Mouse (Mus musculus) left cerebral cortex, adult 6 months (tissue): ENCODE data around the gene Ncapg. TPM values are rescaled to one million over a fixed set of nuclear protein-coding genes. Genes with fewer than 3 reads are reported as not detected.

ENCODE experiments used
- long read RNA-seq, 2 experiments: library from polyadenylated mRNA; unstranded; transcript quantifications; one replicate each; pipeline ENCODE4 v2.0.0; 2019 to 2020
- polyA plus RNA-seq: library from polyadenylated mRNA; unstranded; fragments of <200 nt; fragmentation: Nextera tagmentation; gene quantifications from 2 replicates; pipeline ENCODE4 v1.2.3, GENCODE M21; 2021

The Ncapg gene
- polyA plus RNA-seq = 0.16 and 0.44 TPM in 2 replicates
- long read RNA-seq, experiment 1, partial matches to known transcripts = 0 of 1 reads
- long read RNA-seq, experiment 1, other reads (novel, unspliced or antisense) = 1 of 1 reads
- long read RNA-seq, experiment 2, partial matches to known transcripts = 1 of 2 reads
- long read RNA-seq, experiment 2, other reads (novel, unspliced or antisense) = 1 of 2 reads

DNA sequence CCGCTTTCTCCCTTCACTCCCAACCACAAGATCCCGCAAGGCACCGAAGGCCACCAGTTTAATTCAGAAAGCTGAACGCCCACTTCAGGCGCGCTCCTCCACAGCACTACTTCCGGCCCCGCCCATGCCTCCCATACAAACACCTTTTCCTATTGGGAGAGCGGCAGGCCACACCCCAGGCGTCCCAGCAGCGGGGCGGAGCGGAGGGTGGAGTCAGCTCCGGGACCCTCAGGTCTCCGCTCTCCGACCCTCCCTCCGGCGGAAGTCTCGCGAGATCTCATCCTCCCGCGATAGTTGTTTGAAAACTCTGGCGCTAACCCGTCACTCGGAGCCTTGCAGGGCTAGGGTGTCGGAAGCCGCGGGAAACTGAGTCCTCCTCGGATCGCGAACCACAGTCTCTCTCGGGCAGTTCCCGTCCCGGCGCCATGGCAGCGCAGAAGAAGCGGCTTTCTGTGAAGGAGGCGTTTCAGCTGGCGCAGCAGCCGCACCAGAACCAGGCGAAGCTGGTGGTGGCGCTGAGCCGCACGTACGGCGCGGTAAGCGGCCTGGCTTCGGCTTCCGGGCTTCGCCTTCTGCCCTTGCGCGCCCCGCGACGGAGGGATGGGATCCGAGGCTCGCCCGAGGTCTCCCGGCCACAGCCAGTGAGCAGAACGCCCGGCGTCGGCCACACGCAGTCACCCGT lies at the start of gene Ncapg:
Gene Ncapg, plus strand, starts transcription at position 322 of the 682 bp plus-strand sequence.

DNA sequence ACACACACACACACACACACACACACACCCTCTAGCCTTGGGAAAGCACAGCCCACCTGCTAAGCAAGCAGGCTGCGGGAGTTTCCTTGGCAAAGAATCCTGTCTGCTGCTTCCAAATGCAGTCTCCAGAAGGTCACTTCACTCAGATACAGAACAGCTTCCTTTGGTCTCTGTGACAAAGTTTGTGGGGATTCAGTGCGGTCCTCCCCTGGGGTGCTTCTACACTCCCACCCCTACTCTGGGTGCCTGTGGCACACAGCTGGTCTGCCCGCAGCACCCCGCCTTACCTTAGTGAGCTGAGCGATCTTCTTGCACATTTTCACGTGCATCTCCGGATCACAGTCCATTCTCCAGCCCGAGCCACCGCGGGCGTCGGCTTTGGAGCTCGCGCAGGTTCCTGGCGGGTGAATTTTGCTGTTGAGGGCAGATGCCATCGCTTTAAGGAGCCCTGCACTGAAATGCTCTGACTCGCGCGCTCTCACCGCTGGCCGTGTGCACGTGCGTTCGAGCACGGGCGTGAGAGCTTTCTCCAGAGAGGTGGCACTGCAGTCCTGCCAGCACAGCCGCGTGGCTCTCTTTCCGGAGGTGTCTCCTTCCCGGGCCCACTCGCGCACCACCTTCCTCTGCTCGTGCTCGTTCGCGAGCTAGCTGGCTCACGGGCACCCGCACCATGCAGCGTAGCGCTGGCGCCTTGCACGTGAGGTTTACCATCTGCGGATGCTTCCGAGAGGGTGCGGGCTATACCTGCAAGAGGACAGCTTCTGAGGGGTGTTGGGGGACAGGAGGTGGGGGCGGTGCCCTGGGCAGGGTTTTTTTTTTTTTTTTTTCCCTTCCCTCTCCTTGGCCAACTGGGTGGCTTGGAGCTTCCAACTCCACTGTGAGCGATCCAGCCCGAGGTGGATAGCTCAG lies 30.7 kb upstream of the Ncapg start, which contains the start of gene Fam184b:
Gene Fam184b, minus strand, starts transcription at position 809 of the 909 bp plus-strand sequence.

Other genes starting within 250 kb of the Ncapg start
- 361 and 406 TPM in 2 replicates for gene Qdpr, start 219.7 kb upstream of the Ncapg start, polyA plus RNA-seq
- 0.37 and 0.51 TPM in 2 replicates for gene Clrn2, start 216.2 kb upstream of the Ncapg start, polyA plus RNA-seq
- gene Lap3, start 176.5 kb upstream of the Ncapg start, polyA plus RNA-seq = 89.7 and 101 TPM in 2 replicates
- 348 and 391 TPM in 2 replicates for gene Med28, start 149.7 kb upstream of the Ncapg start, polyA plus RNA-seq
- gene Fam184b, start 30.3 kb upstream of the Ncapg start, polyA plus RNA-seq = 2.0 and 2.1 TPM in 2 replicates
- 9.7 and 18.5 TPM in 2 replicates for gene Lcorl, start 187.7 kb downstream of the Ncapg start, polyA plus RNA-seq